Comparison of ENCODE assay signal across 10 mouse cellular contexts in the genomic region with DNA sequence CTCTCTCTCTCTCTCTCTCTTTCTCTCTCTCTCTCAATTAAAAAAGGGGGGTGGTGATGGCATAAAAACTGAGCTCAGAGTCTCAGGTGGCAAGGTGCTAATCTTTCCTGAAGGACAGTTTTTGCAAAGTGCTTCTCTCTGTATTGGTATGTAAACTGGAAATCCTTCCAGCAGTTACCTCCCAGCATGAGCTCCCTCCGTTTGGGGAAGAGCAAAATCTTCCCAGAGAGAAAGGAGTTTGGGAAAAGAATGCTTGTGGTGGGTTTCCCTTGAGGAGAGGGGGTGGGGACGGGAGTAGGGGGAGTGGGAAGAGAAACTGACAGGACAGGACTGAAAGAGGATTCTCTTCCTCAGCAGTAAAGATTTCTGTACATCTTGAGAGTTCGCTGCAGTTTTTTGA. TPM values are rescaled to one million over a fixed set of nuclear protein-coding genes. Genes with fewer than 3 reads are reported as not detected.
DNase-seq lines count a peak whose midpoint lies in the region; ATAC-seq lines count a peak whose summit lies in the region.
"Had no signal": no experiment of that assay in that cellular context is flagged by ENCODE, and none has a peak within 500 bp of the region (broad histone marks: within the 10 kb centered on the region; RNA-seq: fewer than 3 reads in every experiment).

No protein-coding gene starts in this region.

- H3K27me3 ChIP-seq in heart, embryonic 16.5 days (ENCODE audit: control insufficient read depth, insufficient read depth, low read length): no peaks in the 10 kb centered on the region
- peaks cover 18% of the 10 kb centered on the region for H3K27me3 ChIP-seq in embryonic facial prominence, embryonic 10.5 days (replicated peaks; ENCODE audit: low read depth, poor library complexity, severe bottlenecking)
- 0 out of 2 replicates have a peak, but pooled peaks cover 4% of the 10 kb centered on the region for H3K27me3 ChIP-seq in hindbrain, embryonic 13.5 days
- H3K27me3 ChIP-seq in midbrain, embryonic 13.5 days: no peaks in the 10 kb centered on the region

- no peaks in the 10 kb centered on the region for H3K4me1 ChIP-seq in heart, embryonic 16.5 days (ENCODE audit: control insufficient read depth, insufficient read depth, low read length)
- H3K4me1 ChIP-seq in embryonic facial prominence, embryonic 10.5 days: no peaks in the 10 kb centered on the region
- no peaks in the 10 kb centered on the region for H3K4me1 ChIP-seq in hindbrain, embryonic 13.5 days (replicated peaks)
- H3K4me1 ChIP-seq in midbrain, embryonic 13.5 days (replicated peaks): no peaks in the 10 kb centered on the region

- H3K27ac ChIP-seq in heart, embryonic 16.5 days (ENCODE audit: low read length): no peak overlapping the region
- no peak overlapping the region for H3K27ac ChIP-seq in embryonic facial prominence, embryonic 10.5 days (replicated peaks)
- H3K27ac ChIP-seq in hindbrain, embryonic 13.5 days: no peak overlapping the region
- no peak overlapping the region for H3K27ac ChIP-seq in midbrain, embryonic 13.5 days
- H3K27ac ChIP-seq: gastrocnemius, adult 2 months had no signal

- DNase-seq in heart, postnatal 25 days (ENCODE audit: low spot score): no peak
- DNase-seq in embryonic facial prominence, embryonic 10.5 days (ENCODE audit: low spot score): no peak
- no peak for DNase-seq in cerebellum, adult 9-10 months
- DNase-seq in layer of hippocampus, postnatal 14 days (ENCODE audit: low spot score in 2 of 2): no peak
- DNase-seq in gastrocnemius, postnatal 4 days (ENCODE audit: low spot score in 2 of 2): no peak
- DNase-seq: gastrocnemius, adult 2 months; layer of hippocampus, postnatal 36 days had no signal

- WGBS in heart, embryonic 16.5 days: 9% methylated on average over 3 of the region's 3 CpGs
- WGBS in embryonic facial prominence, embryonic 10.5 days: 7% methylated on average over 3 of the region's 3 CpGs
- WGBS in hindbrain, embryonic 13.5 days: 9% methylated on average over 3 of the region's 3 CpGs
- WGBS in midbrain, embryonic 13.5 days: 15% methylated on average over 3 of the region's 3 CpGs

- H3K36me3 ChIP-seq in heart, embryonic 16.5 days (ENCODE audit: control insufficient read depth, insufficient read depth): no peaks in the 10 kb centered on the region
- H3K36me3 ChIP-seq in embryonic facial prominence, embryonic 10.5 days (replicated peaks): no peaks in the 10 kb centered on the region
- H3K36me3 ChIP-seq in hindbrain, embryonic 13.5 days: no peaks in the 10 kb centered on the region
- no peaks in the 10 kb centered on the region for H3K36me3 ChIP-seq in midbrain, embryonic 13.5 days

- intact Hi-C loops in heart, postnatal 25 days (cut with DNase I): no loop called here

- peak overlapping the region; percentile 38; the same call in 1 of the 2 replicates for H3K9ac ChIP-seq in heart, embryonic 16.5 days (ENCODE audit: low read length)
- H3K9ac ChIP-seq in hindbrain, embryonic 13.5 days: no peak overlapping the region
- no peak overlapping the region for H3K9ac ChIP-seq in midbrain, embryonic 13.5 days (replicated peaks)

- H3K9me3 ChIP-seq in heart, embryonic 16.5 days (replicated peaks; ENCODE audit: control insufficient read depth, low read length): no peaks in the 10 kb centered on the region
- H3K9me3 ChIP-seq in embryonic facial prominence, embryonic 10.5 days: no peaks in the 10 kb centered on the region
- H3K9me3 ChIP-seq in hindbrain, embryonic 13.5 days: no peaks in the 10 kb centered on the region
- no peaks in the 10 kb centered on the region for H3K9me3 ChIP-seq in midbrain, embryonic 13.5 days

- peak overlapping the region; percentile 74 for H3K4me2 ChIP-seq in heart, embryonic 16.5 days (ENCODE audit: low read depth, low read length)
- peak overlapping the region; percentile 52 for H3K4me2 ChIP-seq in hindbrain, embryonic 13.5 days
- peak overlapping the region; percentile 52 for H3K4me2 ChIP-seq in midbrain, embryonic 13.5 days (replicated peaks)

- no peak for ATAC-seq in heart, embryonic 16.5 days (replicated peaks; ENCODE audit: extremely low read depth, insufficient read depth, low FRiP score)
- ATAC-seq in hindbrain, embryonic 13.5 days (ENCODE audit: low FRiP score): no peak
- ATAC-seq in midbrain, embryonic 13.5 days: no peak

- peak overlapping the region; percentile 51 for H3K4me3 ChIP-seq in heart, embryonic 16.5 days (ENCODE audit: low read length)
- H3K4me3 ChIP-seq in embryonic facial prominence, embryonic 10.5 days: peak overlapping the region; percentile 51
- peak overlapping the region; percentile 43 for H3K4me3 ChIP-seq in hindbrain, embryonic 13.5 days
- peak overlapping the region; percentile 45 for H3K4me3 ChIP-seq in midbrain, embryonic 13.5 days (replicated peaks)

RNA-seq across cellular contexts. Expression of a gene that starts 0.9 kb away (rescaled TPM):
- polyA plus RNA-seq in heart, embryonic 16.5 days (2015; fragmentation: Nextera tagmentation; extraction: Ambion mirVana): 0.09 and 0.41 TPM in 2 replicates
- total RNA-seq in heart, postnatal 25 days (2021): under 1 TPM in 1 of 2 experiments, not detected in 1; 0.11 TPM
- polyA plus RNA-seq in embryonic facial prominence, embryonic 10.5 days (2016; fragmentation: Nextera tagmentation; extraction: Ambion mirVana): 0.18 and 0.39 TPM in 2 replicates
- 4.1 and 4.3 TPM in 2 replicates for polyA plus RNA-seq in hindbrain, embryonic 13.5 days (2015; fragmentation: Nextera tagmentation; extraction: Ambion mirVana)
- polyA plus RNA-seq in midbrain, embryonic 13.5 days (2015; fragmentation: Nextera tagmentation; extraction: Ambion mirVana): 3.2 and 3.8 TPM in 2 replicates
- total RNA-seq in layer of hippocampus, postnatal 14 days (2021): 10 to 100 TPM; 12.7 to 17.7 TPM
- under 1 TPM; 0.08 to 0.20 TPM for total RNA-seq in gastrocnemius, postnatal 4 days (2021)
- total RNA-seq: gastrocnemius, adult 2 months had no signal
